Mouse (Mus musculus) right cerebral cortex, postnatal 36 days (tissue): ENCODE measurements around the gene Moap1.

Experiments
- DNase-seq, 2 experiments: peaks; one replicate each; pipeline ENCODE4 v3.0.0; 2022; ENCODE audit warnings: low spot score in 2 of 2, mixed read lengths in 1 of 2

The Moap1 gene

DNA sequence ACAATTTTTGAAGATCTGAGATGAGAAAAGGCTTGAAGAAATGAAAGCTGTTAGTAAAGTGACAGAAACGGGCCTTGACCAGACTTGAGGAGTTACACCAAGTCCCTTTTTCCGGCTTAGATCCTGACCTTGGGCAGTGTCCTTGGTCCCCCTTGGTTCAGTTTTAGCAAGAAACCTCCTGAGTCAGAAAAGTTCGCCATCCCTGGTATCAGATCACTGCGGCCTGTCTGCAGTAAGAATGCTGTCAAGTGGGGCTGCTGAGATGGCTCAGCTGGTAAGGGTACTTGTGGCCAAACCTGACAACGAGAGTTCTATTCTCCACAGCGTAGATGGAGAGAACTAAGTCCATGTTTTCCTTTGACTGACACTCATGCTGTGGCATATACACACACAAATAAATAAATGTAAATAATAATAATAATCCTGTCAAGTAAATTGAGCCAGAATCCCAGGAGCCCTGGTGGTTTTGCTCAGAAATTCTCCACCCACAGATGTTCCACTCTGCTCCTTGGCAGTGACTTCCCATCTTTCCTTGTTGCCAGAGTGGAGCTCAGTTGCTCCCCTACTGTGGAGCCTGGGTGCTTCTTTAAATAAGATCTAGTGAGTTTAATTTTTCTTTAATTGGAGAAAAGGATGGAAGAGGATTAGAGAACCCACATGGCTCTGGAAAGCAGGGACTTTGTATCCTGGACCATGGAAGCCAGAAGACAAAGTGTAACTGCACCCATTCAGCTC lies 37.4 kb downstream of the Moap1 start:
- DNase-seq, result no peak

DNA sequence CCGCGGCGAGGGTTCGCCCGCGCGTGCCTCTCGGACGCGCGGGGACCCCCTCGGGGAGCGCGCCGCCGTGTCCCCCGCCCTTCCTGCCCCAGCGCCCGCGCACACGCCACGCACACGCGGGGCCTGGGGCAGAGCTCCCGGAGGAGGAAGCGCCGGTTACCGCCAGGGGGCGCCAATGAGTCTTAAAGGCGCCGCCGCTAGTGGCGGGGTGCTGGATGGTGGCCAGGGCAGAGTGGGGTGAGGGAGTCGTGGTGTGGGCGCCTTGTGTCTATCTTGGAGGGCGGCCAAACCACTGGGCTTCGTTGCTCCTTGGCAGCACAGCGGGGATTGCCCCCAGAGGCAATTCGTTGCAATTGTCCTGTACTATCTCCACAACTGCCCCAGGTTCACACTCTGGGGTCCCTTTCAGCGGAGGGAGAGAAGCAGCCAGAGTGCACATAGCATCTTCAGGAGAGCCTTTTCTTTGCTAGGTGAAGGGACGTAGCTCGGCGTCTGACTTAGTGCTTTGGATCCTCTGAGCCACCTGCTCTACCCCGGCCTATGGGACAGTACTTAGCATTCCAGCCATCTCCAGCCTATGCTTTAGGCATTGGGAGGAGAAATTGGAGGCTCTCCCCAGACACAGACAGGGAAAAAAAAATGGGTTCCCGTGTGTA lies 38.1 kb downstream of the Moap1 start:
- peak; percentile 79 to 82 for DNase-seq

DNA sequence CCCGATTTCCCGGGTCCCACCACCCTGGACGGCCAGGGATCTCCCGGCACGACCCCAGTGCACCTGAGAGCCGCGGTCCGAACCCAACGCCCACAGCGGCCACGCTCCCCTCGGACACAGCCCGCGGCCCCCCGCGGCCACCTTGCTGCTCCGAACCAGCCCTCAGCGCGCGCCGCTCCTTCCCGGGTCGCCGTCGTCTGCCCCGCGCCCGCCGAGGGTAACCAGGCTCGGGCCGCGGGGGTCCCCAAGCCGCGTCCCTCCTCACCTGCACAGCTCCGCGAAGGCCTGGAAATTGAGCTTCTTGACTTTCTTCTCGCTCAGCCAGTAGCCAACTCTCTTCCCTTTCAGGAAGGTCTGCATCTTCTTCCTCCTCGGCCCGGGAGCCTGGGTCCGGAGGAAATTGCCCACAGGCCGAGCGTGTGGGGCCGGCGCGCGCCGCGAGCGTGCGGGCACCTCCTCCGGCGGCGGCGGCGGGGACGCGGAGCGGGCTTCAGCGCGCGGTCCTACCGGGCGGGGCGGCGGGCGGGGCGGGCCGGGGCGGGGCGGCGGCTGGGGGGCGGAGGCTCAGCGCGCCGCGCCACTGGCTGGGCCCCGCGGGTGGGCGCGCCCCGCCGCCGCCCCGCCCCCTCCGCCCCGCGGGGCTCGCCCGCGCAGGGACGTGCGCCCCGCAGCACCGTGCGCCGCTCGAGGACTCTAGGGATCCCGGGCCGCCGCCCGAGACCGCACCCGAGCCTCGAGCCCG lies 38.8 kb downstream of the Moap1 start, which contains the start of gene Itpk1:
Gene Itpk1 (minus strand): TSS at position 474 of the 742 bp plus-strand sequence.
- peak in 1 of 2 experiments; percentile 42 for DNase-seq

DNA sequence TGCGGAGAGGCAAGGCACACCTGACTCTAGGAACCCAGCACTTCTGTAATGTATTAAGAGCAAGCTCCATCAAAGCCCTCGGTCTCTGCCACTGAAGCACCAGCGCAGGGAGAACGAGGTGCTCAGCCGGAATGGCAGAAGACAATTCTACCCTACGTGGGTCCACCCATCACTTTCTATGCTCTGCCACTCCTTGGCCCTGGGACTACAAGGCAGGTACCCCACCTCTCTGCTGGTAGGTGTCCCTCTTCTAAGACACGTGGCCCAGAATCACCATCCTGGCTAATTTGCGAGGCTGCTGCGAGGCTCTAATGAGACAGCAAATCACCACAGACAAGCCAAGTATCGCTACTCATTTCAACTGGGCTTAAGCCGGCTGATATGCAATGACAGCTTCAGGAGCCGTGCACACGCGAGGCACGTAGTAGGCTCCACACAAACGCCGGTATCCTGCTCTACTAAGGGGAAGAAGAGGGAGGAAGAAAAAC lies 39.5 kb downstream of the Moap1 start:
- DNase-seq, result no peak

DNA sequence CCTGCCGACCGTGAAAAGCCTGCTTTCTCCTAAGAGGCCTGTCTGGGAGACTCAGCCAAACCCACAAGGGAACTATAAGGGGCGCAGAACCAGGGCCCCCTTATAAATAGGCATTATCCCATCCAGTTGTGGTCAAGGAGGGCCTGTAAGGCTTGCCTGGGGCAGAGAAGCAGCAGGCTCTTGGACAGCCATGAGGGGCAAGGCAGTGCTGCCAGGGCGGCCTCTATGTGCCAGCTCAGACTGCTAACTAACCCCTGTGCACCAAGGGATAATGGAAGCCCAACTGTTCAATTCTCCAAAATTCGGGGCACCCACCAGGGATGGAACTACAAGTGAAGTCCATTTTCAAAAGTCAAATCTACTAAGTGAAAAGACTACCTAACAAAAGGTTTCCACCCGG lies 40.0 kb downstream of the Moap1 start:
- no peak for DNase-seq

DNA sequence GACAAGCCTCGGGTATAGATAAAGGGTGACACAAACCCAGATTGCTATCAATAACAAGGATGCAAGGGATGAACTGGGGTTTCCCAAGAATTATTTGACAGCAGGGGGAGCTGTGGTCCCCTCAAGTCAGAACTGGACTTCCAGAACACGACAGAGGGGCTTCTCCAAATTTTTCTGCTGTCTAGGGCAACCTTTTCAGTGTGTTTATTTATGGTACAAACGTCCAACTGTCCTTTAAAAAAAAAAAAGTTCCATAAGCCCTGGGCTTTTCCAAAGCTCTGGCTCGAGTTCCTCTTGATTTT lies 40.4 kb downstream of the Moap1 start:
- no peak for DNase-seq

DNA sequence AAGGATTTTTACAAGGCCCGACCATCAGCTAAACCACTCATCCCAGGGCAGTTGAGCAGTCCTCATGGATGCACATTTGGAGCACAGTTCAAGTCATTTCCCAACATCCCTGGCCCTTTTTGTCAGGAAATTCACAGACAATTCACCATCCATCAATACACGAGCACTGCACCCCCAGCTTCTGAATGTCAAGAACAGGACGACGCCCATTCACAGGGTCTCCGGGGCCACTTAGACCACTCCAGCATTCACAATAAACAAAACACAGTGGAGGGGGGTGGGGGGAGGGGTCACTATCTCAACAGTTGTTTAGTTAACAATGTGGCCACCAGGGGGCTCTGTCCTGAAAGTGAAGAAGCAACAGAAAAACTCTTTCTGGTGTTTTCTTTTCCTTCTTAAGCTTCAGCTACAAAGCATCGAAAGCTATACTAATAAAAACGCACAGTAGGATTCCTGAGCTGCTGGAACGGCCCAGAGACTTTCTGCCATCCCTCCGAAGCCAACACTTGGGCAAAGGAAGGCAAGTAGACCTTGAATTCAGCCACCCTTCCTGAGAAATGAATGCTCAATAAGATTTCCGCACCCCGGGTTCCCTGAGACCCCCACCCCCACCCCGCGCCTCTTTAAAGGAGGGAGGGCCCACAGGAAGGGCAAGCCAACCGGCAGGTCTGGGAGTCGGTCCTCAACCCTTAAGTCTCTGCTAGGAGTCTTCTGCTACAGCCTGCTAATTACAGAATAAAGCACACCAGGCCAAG lies 40.9 kb downstream of the Moap1 start:
- DNase-seq, result peak; percentile 56 to 62

DNA sequence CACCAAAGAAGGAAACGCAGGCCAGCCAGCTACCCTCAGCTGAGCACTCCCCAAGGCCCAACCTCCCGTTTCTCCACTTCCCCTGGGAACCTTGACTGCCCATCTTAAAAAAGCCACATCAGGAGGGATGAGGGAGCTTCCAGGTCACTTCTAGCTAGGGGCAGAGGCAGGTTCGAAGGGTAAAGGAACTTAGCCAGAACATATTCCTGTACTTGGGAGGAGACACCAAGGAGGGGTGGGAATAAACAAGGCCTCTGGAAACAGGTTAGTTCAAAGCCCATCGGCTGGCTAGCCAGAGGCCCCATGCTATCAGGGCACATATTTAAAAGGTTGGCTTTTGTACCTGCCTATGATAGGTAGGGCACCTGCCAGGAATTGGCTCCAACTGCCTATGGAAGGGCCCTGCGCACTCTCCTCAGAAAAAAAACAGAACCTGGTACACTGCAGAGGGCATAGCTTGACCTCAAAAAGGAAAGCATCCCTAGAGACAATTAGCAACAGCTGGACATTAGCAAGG lies 41.7 kb downstream of the Moap1 start:
- no peak for DNase-seq

DNA sequence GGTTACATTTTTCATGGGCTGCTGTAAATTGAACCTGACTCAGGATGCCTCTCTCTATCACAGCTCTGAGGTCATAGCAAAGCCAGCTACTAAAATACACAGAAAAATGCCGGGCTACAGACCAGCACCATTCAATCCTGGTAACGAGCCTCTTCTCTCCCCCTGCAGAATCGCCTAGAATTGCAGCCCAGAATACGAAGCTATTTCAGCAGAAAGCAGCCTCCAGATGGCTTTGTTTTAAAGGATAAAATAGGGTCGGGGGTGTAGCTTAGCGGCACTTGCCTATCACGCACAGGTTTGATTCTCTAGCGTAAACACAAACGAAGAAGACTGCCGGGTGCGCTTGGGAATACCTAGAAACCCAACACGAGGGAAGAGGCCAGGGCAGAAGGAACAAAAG lies 43.0 kb downstream of the Moap1 start:
- no peak for DNase-seq

DNA sequence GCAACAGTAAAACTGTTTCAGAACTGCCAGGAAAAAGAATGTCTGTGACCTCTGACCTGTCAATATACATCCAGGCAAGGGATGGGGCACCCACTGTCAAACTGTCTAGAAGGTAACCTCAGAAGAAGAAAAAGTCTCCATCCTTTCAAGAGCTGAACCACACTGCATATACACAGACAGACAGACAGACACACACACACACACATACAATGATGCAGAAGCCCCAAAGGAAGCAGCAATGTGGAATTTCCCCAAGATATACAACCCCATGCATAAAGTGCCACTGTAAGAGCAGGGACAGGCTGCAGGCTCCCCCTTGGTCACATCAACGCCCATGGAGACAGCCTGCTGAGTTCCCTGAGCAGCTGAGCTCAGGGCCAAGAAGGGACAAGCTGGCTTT lies 44.3 kb downstream of the Moap1 start:
- no peak for DNase-seq

DNA sequence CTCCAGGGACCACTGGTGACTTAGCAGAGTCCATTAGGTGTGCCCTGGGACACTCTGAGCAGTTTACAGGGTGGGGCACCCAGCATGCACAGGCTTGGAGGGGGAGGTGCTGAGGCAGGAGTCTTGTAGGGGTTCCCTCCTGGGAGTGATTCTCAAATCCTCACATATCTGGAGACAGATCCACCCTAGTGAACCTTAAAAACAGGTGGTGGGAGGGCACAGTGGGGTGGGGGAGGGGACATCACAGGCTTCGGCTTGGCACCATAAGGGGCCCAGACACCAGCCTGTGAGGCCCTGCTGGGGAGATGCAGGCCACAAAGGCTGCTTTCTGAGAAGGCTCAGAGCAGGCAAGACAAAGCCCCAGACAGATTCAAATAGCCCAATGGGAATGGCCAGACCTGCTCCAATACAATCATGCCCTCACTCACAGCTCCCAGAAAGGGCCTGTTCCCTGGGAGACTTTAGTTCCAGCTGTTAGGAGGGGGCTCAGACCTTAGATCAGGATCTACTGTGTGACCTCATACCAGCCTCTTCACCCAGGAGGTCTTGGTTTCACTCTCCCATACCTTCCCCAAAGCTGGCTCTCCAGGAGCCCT lies 45.3 kb downstream of the Moap1 start:
- DNase-seq, result no peak

DNA sequence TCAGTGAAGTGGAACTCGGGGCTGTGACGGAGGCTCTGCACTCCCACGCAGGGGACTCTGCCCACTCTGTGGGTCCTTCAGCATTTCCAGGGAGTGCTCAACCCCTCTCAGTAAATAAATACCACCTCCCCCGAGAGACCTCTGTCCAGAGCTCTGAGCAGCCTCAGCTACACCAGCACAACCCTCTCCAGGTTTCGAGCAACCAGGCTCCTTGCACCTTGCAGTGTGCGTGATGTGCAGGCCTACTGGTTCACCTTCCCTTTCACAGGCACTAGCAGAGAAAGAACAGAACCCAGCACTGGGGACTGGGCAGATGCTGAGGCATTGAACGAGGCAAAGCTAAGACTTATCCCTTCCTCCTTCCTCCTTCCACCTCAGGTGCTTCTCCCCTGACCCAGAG lies 46.1 kb downstream of the Moap1 start:
- DNase-seq, result no peak

DNA sequence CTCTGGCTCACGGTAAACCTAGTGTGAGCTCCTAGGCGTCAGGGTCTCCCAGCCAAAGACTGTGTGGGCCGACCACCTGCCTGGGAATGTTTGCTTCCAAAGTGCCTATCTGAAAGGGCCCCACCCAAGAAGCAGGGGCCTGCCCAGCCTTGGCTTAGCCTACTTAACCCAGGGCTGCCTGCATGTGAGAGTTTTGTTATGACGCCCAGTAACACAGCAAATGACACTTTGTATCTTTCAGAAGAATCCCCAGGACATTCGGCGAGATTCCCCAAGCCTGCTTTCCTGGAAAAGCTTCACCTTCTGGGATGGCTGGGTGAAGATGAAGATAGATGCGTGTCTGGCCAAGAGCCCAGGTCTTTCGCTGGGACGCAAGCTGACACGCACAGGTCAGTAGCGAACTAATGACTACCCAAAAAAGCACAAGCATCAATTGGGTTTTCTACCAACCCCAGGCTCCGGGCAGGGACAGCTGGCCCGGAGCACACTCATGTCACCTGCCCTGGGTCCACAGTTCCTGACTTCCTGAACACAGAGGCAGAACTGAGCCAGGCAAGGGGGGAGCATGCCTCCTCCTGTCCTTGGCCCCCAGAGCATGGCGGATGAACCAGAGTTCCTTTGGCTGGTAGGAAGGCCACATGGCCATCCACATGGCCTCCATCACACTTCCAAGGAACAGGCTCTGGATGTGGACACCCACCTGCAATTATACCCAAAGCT lies 46.7 kb downstream of the Moap1 start:
- no peak for DNase-seq

DNA sequence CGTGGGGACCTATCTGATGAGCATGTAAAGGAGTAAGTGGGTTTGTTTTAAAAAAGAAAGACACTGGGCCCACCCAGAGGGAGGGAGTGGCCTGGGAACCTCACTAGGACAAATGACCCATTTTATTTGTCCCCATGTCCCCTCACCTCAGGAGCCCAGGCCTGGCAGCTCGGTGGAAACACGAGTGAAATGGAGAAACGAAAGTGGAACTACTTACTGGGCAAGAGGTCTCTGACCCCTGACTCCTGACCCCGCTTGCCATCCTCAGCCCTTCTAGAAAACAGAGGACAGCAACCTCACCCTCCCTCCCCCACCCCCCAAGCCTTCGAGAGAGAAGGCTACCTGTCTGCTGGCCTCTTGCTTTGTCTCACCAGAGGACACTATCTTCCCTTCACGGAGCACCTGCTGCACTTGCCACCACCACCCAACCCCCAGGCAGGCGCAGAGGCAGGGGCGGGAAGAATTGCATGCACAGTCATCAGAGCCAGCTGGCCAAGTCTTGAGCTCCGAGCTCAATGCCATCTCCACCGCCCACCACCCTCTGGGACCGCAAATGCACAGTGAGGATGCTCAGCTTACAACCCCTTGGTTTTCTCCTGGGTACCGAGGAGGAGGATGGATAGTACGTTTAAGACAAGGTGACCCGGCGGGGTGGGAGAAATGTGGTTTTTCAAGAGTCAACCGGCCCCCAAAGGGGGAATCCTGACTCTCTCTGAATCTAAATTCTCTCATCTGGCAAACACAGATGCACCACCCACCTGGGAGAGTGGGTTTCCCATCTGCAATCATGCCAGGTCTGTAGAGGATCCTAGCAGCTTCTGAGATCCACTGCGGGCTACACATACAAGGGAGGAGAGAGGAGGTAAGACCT lies 47.9 kb downstream of the Moap1 start:
- DNase-seq, result peak; percentile 85 to 88
